Mouse (Mus musculus) liver, postnatal 0 days (tissue): ENCODE results near the gene Slc2a3.

ENCODE experiments used
- CTCF ChIP-seq: sonication (generic); IDR thresholded peaks from 2 replicates; pipeline ENCODE4 v1.5.1; 2016; ENCODE audit warnings: antibody characterized with exemption, low read depth
- EP300 ChIP-seq: IDR thresholded peaks from 2 replicates; pipeline ENCODE4 v1.6.1; 2016; ENCODE audit warnings: antibody characterized with exemption, low read depth, mild to moderate bottlenecking

GRCm38 (mm10) chr6:122837539-122837938, 36.1 kb upstream of the Slc2a3 start:
- TF ChIP-seq CTCF = no peak
- no peak for TF ChIP-seq EP300
